ENCODE assay signal across 9 mouse cellular contexts in the genomic region with DNA sequence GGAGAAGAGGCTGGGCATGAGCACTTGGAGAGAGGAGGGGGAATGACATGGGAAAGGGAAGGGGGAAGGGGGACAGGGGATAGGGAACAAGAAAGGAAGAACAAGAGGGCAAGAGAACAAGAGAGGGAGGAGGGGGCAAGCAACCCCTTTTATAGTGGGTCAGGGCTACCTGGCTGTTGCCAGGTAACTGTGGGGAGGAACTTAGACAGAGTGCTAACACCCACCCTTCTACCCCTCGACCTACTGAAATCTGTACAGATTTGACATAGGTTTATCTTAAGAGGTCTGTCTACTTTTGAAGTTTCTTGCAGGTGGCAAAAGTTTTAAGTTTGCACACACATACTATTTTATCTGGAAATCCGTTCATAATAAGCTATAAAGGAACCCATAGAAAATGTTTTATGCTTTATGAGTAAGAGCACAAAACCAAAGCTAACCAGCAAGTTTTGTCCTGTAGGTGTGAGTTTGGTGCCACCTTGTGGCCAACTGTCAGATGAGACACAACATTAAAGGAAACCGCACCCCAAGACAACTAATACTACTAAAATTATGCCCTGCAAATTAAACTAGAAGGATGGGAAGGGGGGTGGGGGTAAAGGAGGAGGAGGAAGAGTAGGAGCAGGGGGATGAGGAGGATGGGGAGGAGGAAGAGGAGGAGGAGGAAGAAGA.
DNase-seq lines count a peak whose midpoint lies in the region; ATAC-seq and TF ChIP-seq lines count a peak whose summit lies in the region.
"Had no signal": no experiment of that assay in that cellular context is flagged by ENCODE, and none has a peak within 500 bp of the region (broad histone marks: within the 10 kb centered on the region; RNA-seq: fewer than 3 reads in every experiment).

No protein-coding gene starts in this region.

- TF ChIP-seq CTCF in C2C12 (IDR thresholded peaks at IDR 0.05; ENCODE audit: control insufficient read depth, insufficient read depth, insufficient read length) (peak; percentile 30), MEL (IDR thresholded peaks at IDR 0.05 in 2 of 3, conservative IDR thresholded peaks at IDR 0.05 in 1 of 3; ENCODE audit: control insufficient read depth in 1 of 3, insufficient read depth in 1 of 3, low read depth in 2 of 3, low read length in 3 of 3, poor library complexity in 1 of 3, severe bottlenecking in 1 of 3) (peak; percentile 62 to 86 (median 70))
- peak; percentile 87 for TF ChIP-seq CTCF in forebrain, postnatal 0 days (IDR thresholded peaks at IDR 0.05; ENCODE audit: low read depth)

- H3K36me3 ChIP-seq in C2C12 (ENCODE audit: control insufficient read depth, insufficient read depth), result no peaks in the 10 kb centered on the region
- H3K36me3 ChIP-seq in MEL (ENCODE audit: control insufficient read depth in 1 of 2, insufficient read depth in 2 of 2, low read length in 2 of 2), result no peaks in the 10 kb centered on the region
- H3K36me3 ChIP-seq in forebrain, postnatal 0 days (ENCODE audit: insufficient read depth), result 0 out of 2 replicates have a peak, but pooled peaks cover 6% of the 10 kb centered on the region

- H3ac ChIP-seq in C2C12 (ENCODE audit: control insufficient read depth, insufficient read length, low read depth), result no peak overlapping the region

- H3K9ac ChIP-seq in MEL (ENCODE audit: control insufficient read depth, low read depth, low read length, poor library complexity, severe bottlenecking), result no peak overlapping the region
- no peak overlapping the region for H3K9ac ChIP-seq in forebrain, postnatal 0 days
- H3K9ac ChIP-seq: neural tube, embryonic 13.5 days had no signal

- DNase-seq in MEL (ENCODE audit: low read depth, low spot score), result peak; percentile 68
- peak; percentile 37 for DNase-seq in cerebellum, adult 11-12 months
- peak; percentile 93 for DNase-seq in forebrain, postnatal 0 days
- peak; percentile 83 to 84 for DNase-seq in kidney, postnatal 4 days
- peak; percentile 14 to 22 for DNase-seq in lung, adult 18-20 months
- peak; percentile 65 for DNase-seq in retina, postnatal 7 days (ENCODE audit: low read depth, low spot score)

- peak; percentile 94 for TF ChIP-seq RAD21 in MEL (IDR thresholded peaks at IDR 0.05; ENCODE audit: low read depth, low read length)

- ATAC-seq in forebrain, postnatal 0 days, result peak; percentile 63
- ATAC-seq in monocyte, adult 5-6 weeks (replicated peaks; ENCODE audit: insufficient number of reproducible peaks, low FRiP score, low TSS enrichment, poor library complexity, severe bottlenecking), result no peak

- H3K27me3 ChIP-seq in C2C12 (ENCODE audit: control insufficient read depth, insufficient read depth, insufficient read length) (no peaks in the 10 kb centered on the region), MEL (ENCODE audit: control insufficient read depth in 1 of 2, insufficient read depth in 2 of 2, low read length in 2 of 2) (no peaks in the 10 kb centered on the region; a peak in 1 of 4 replicates)
- H3K27me3 ChIP-seq in forebrain, postnatal 0 days (ENCODE audit: insufficient read depth, low read length), result no peaks in the 10 kb centered on the region
- H3K27me3 ChIP-seq: neural tube, embryonic 13.5 days had no signal

- no peak for TF ChIP-seq EP300 in MEL (IDR thresholded peaks at IDR 0.05; ENCODE audit: low read depth in 1 of 2, low read length in 2 of 2)

- no peak for TF ChIP-seq POLR2A in MEL (IDR thresholded peaks at IDR 0.05; ENCODE audit: control insufficient read depth in 1 of 2, insufficient read depth in 1 of 2, low read depth in 1 of 2, low read length in 2 of 2, poor library complexity in 1 of 2)

- no peaks in the 10 kb centered on the region for H3K79me3 ChIP-seq in C2C12 (ENCODE audit: low read depth)

- WGBS in forebrain, postnatal 0 days, result 21% methylated on average over 3 of the region's 3 CpGs

- no peaks in the 10 kb centered on the region for H3K79me2 ChIP-seq in C2C12 (ENCODE audit: control insufficient read depth, insufficient read depth)
- H3K79me2 ChIP-seq in MEL (ENCODE audit: control insufficient read depth, insufficient read depth, low read length, poor library complexity), result no peaks in the 10 kb centered on the region

- 0 out of 4 replicates have a peak, but pooled peaks cover 0 to 3% of the 10 kb centered on the region in 2 experiments for H3K4me1 ChIP-seq in MEL (ENCODE audit: control insufficient read depth in 1 of 2, insufficient read depth in 2 of 2, low read length in 2 of 2)
- H3K4me1 ChIP-seq in forebrain, postnatal 0 days (ENCODE audit: insufficient read depth), result no peaks in the 10 kb centered on the region

- H3K4me2 ChIP-seq in forebrain, postnatal 0 days (ENCODE audit: low read depth), result no peak overlapping the region
- H3K4me2 ChIP-seq: neural tube, embryonic 13.5 days had no signal

- no peak overlapping the region for H3K27ac ChIP-seq in MEL (ENCODE audit: control insufficient read depth, low read depth, low read length)
- H3K27ac ChIP-seq in forebrain, postnatal 0 days (ENCODE audit: low read depth, low read length), result no peak overlapping the region
- H3K27ac ChIP-seq: neural tube, embryonic 13.5 days had no signal

- no peak overlapping the region for H3K4me3 ChIP-seq in C2C12 (ENCODE audit: insufficient read depth, poor library complexity, severe bottlenecking)
- no peak overlapping the region for H3K4me3 ChIP-seq in MEL (ENCODE audit: control insufficient read depth in 1 of 2, insufficient read depth in 1 of 2, low read depth in 2 of 2, low read length in 2 of 2)
- no peak overlapping the region for H3K4me3 ChIP-seq in forebrain, postnatal 0 days (ENCODE audit: low read depth, low read length)
- H3K4me3 ChIP-seq: neural tube, embryonic 13.5 days had no signal

- no peaks in the 10 kb centered on the region for H3K9me3 ChIP-seq in MEL (replicated peaks; ENCODE audit: insufficient read depth, low read length)
- no peaks in the 10 kb centered on the region for H3K9me3 ChIP-seq in forebrain, postnatal 0 days (ENCODE audit: low read length)
- H3K9me3 ChIP-seq: neural tube, embryonic 13.5 days had no signal

TF ChIP-seq in C2C12, 6 proteins besides CTCF, POLR2A, EP300 and RAD21:
- TF ChIP-seq CEBPB (IDR thresholded peaks at IDR 0.05; ENCODE audit: low read depth) (no peak), MAX (IDR thresholded peaks at IDR 0.05) (no peak), MYOG (IDR thresholded peaks at IDR 0.05; ENCODE audit: control insufficient read depth, extremely low read depth, insufficient read length) (no peak)
TF ChIP-seq in C2C12: peak in this region for 0.

TF ChIP-seq in MEL, 35 proteins besides CTCF, POLR2A, EP300 and RAD21:
- peak; percentile 76 for TF ChIP-seq ZC3H11A (IDR thresholded peaks at IDR 0.05; ENCODE audit: low read depth, low read length)
- no peak for TF ChIP-seq ZKSCAN1 (IDR thresholded peaks at IDR 0.05; ENCODE audit: low read depth, low read length)
- TF ChIP-seq GATA1 (IDR thresholded peaks at IDR 0.05; ENCODE audit: low read depth, low read length), result no peak
- no peak for TF ChIP-seq KAT2A (conservative IDR thresholded peaks at IDR 0.05; ENCODE audit: low read depth, low read length)
- peak; percentile 84 for TF ChIP-seq SMC3 (IDR thresholded peaks at IDR 0.05; ENCODE audit: low read depth, low read length)

Comparison
In these comparisons a context has a peak if more than half of its experiments do, and no peak if none do; other contexts are left out.
1. CTCF ChIP-seq: peak in every context shown above with its lines; median percentile 87 in forebrain, postnatal 0 days; 70 in MEL; 30 in C2C12.
2. DNase-seq: peak in every context shown above with its lines; median percentile 93 in forebrain, postnatal 0 days; 84 in kidney, postnatal 4 days; 68 in MEL; 65 in retina, postnatal 7 days; 37 in cerebellum, adult 11-12 months; 18 in lung, adult 18-20 months.